ENCODE assay signal across 8 mouse cellular contexts in genomic region chr4:31965208-31965607, GRCm38 (mm10). TPM values are rescaled to one million over a fixed set of nuclear protein-coding genes. Genes with fewer than 3 reads are reported as not detected.
DNase-seq lines count a peak whose midpoint lies in the region; ATAC-seq and TF ChIP-seq lines count a peak whose summit lies in the region.

No protein-coding gene starts in this region.

- no peaks in the 10 kb centered on the region for H3K27me3 ChIP-seq in limb, embryonic 10.5 days (ENCODE audit: low read depth, poor library complexity, severe bottlenecking)
- no peaks in the 10 kb centered on the region for H3K27me3 ChIP-seq in neural tube, embryonic 13.5 days

- peak overlapping the region; percentile 15 for H3K4me3 ChIP-seq in lung, adult 2 months (replicated peaks; ENCODE audit: extremely low read depth, low read depth, low read length)
- peak overlapping the region; percentile 50 for H3K4me3 ChIP-seq in embryonic fibroblast, embryonic 13.5 days (ENCODE audit: insufficient read depth, low read length)
- H3K4me3 ChIP-seq in limb, embryonic 10.5 days, result peak overlapping the region; percentile 95
- H3K4me3 ChIP-seq in neural tube, embryonic 13.5 days, result peak overlapping the region; percentile 84

- TF ChIP-seq POLR2A in lung, adult 2 months (IDR thresholded peaks at IDR 0.05; ENCODE audit: borderline replicate concordance, extremely low read depth, low read depth, low read length), result no peak
- no peak for TF ChIP-seq POLR2A in embryonic fibroblast, embryonic 13.5 days (IDR thresholded peaks at IDR 0.05; ENCODE audit: low read depth, low read length)

- H3K4me1 ChIP-seq in lung, adult 2 months (ENCODE audit: control insufficient read depth, insufficient read depth, low read length), result peaks cover 5% of the 10 kb centered on the region
- peaks cover 8% of the 10 kb centered on the region for H3K4me1 ChIP-seq in embryonic fibroblast, embryonic 13.5 days (ENCODE audit: control insufficient read depth, insufficient read depth, low read length)
- H3K4me1 ChIP-seq in limb, embryonic 10.5 days, result peaks cover 16% of the 10 kb centered on the region
- peaks cover 27% of the 10 kb centered on the region for H3K4me1 ChIP-seq in neural tube, embryonic 13.5 days (replicated peaks)

- no peak for DNase-seq in lung, adult 2 months
- no peak for DNase-seq in lung, postnatal 36 days
- no peak for DNase-seq in limb, embryonic 10.5 days (ENCODE audit: low spot score)
- DNase-seq in adrenal gland, postnatal 36 days, result no peak
- DNase-seq in testis, postnatal 10 days (ENCODE audit: low spot score), result no peak
- no peak for DNase-seq in T-cell, adult 2 months (ENCODE audit: low spot score)

- no peak for ATAC-seq in neural tube, embryonic 13.5 days (ENCODE audit: low read depth)

- no peak for TF ChIP-seq CTCF in lung, adult 2 months (IDR thresholded peaks at IDR 0.05; ENCODE audit: insufficient read depth, low read length)
- TF ChIP-seq CTCF in embryonic fibroblast, embryonic 13.5 days (IDR thresholded peaks at IDR 0.05; ENCODE audit: borderline replicate concordance, insufficient read depth, low read length), result no peak

- H3K4me2 ChIP-seq in neural tube, embryonic 13.5 days, result peak overlapping the region; percentile 90

- H3K36me3 ChIP-seq in limb, embryonic 10.5 days, result 0 out of 2 replicates have a peak, but pooled peaks cover 2% of the 10 kb centered on the region
- no peaks in the 10 kb centered on the region for H3K36me3 ChIP-seq in neural tube, embryonic 13.5 days

- no peak overlapping the region for H3K27ac ChIP-seq in embryonic fibroblast, embryonic 13.5 days (ENCODE audit: insufficient read depth, low read length)
- no peak overlapping the region for H3K27ac ChIP-seq in limb, embryonic 10.5 days
- H3K27ac ChIP-seq in neural tube, embryonic 13.5 days (replicated peaks), result no peak overlapping the region

- H3K9me3 ChIP-seq in limb, embryonic 10.5 days (replicated peaks), result no peaks in the 10 kb centered on the region
- H3K9me3 ChIP-seq in neural tube, embryonic 13.5 days, result no peaks in the 10 kb centered on the region

- 20% methylated on average over 2 of the region's 2 CpGs for WGBS in lung, adult 2 months
- 63% methylated on average over 2 of the region's 2 CpGs for WGBS in limb, embryonic 10.5 days
- WGBS in neural tube, embryonic 13.5 days, result 51% methylated on average over 2 of the region's 2 CpGs

- peak overlapping the region; percentile 91; the same call in 1 of the 2 replicates for H3K9ac ChIP-seq in neural tube, embryonic 13.5 days

RNA-seq across cellular contexts. Expression of gene Map3k7, which starts 1.3 kb away (rescaled TPM):
- 30.1 and 44.3 TPM in 2 replicates for polyA plus RNA-seq in lung, adult 2 months (2012; rRNA removed)
- 82.1 and 85.9 TPM in 2 replicates for polyA plus RNA-seq in embryonic fibroblast, embryonic 13.5 days (2011; ENCODE audit: insufficient read length, low read depth, missing spikeins)
- 46.6 and 54.1 TPM in 2 replicates for polyA plus RNA-seq in limb, embryonic 10.5 days (2016; fragmentation: Nextera tagmentation; extraction: Ambion mirVana)
- polyA plus RNA-seq in neural tube, embryonic 13.5 days (2015; fragmentation: Nextera tagmentation; extraction: Ambion mirVana), result 23.7 and 28.6 TPM in 2 replicates
- 10 to 100 TPM; 47.2 to 50.9 TPM for total RNA-seq in adrenal gland, postnatal 36 days (2021)

Comparison
In these comparisons a context has a peak if more than half of its experiments do, and no peak if none do; other contexts are left out.
1. H3K4me3 ChIP-seq: peak in every context shown above with its lines; median percentile 95 in limb, embryonic 10.5 days; 84 in neural tube, embryonic 13.5 days; 50 in embryonic fibroblast, embryonic 13.5 days; 15 in lung, adult 2 months.